Mouse (Mus musculus) small intestine, adult 2 months (tissue): Measurements from ENCODE around the gene Tnnt3.

Experiments used
- CTCF ChIP-seq: fragments of 200-500 bp; IDR thresholded peaks from 2 replicates; pipeline ENCODE4 v1.5.1; 2012; ENCODE audit warnings: low read depth, mild to moderate bottlenecking, control low read depth, inconsistent platforms, low read length, moderate library complexity, mixed read lengths; ENCODE audit not compliant: insufficient replicate concordance, insufficient read length; ENCODE audit errors: extremely low read depth
- POLR2A ChIP-seq: fragments of 200-500 bp; IDR thresholded peaks from 2 replicates; pipeline ENCODE4 v1.6.1; 2012; ENCODE audit warnings: low read depth, mild to moderate bottlenecking, control low read depth, inconsistent platforms, low read length, moderate library complexity

DNA sequence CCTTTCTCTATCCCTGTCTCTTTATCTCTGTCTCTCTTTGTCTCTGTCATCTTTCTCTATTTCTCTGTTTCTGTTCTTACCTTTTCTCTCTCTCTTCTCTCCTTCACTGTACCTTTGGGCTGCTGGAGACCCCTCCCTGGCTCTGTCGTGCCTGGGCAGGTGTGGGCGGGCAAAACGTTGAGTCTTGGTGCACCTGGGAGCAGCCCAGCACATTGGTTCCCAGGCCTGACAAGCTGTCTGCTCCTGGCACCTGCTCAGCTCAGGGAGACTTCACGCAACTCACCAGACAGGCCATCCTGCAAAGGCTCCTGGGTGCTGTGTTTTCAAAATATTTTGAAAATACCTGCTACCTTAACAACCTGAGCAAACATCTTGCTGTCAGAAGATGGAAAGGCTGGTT, 4.6 kb downstream of the Tnnt3 start:
- TF ChIP-seq CTCF (no peak), POLR2A (no peak)
